Mouse (Mus musculus) G1E (cell line): ENCODE data around the gene 5830473C10Rik. TPM values are rescaled to one million over a fixed set of nuclear protein-coding genes. Genes with fewer than 3 reads are reported as not detected.
A peak's percentile ranks its signal among the peaks of the same experiment; 100 is the strongest.

Source experiments
- ATAC-seq: 2 replicates; pipeline ENCODE4 v1.8.0; 2016; ENCODE audit warnings: mild to moderate bottlenecking; ENCODE audit not compliant: insufficient number of reproducible peaks, poor library complexity, low FRiP score, severe bottlenecking; ENCODE audit errors: extremely low read depth
- DNase-seq: peaks from one replicate; pipeline ENCODE4 v3.0.0; 2012; ENCODE audit warnings: low spot score
- H3K27me3 ChIP-seq: 2 replicates; pipeline ENCODE4 v1.6.1; 2012; ENCODE audit warnings: mild to moderate bottlenecking, low read length, inconsistent platforms; ENCODE audit not compliant: insufficient read depth
- H3K36me3 ChIP-seq: replicated peaks from 2 replicates; pipeline ENCODE3; 2012; ENCODE audit warnings: mild to moderate bottlenecking, inconsistent platforms
- H3K4me1 ChIP-seq: 2 replicates; pipeline ENCODE4 v1.6.1; 2012; ENCODE audit warnings: low read depth, low read length, inconsistent platforms, mixed read lengths; ENCODE audit not compliant: insufficient read depth
- H3K4me3 ChIP-seq: 2 replicates; pipeline ENCODE4 v1.5.1; 2012; ENCODE audit warnings: low read depth, mild to moderate bottlenecking, inconsistent platforms, low read length, moderate library complexity, mixed read lengths
- H3K9me3 ChIP-seq: replicated peaks from 2 replicates; pipeline ENCODE4 v1.6.1; 2012; ENCODE audit warnings: inconsistent platforms
- CTCF ChIP-seq: IDR thresholded peaks from 2 replicates; pipeline ENCODE4 v1.5.1; 2012; ENCODE audit warnings: low read depth, low read length, inconsistent platforms, mixed read lengths
- GATA1 ChIP-seq: IDR thresholded peaks from 2 replicates; pipeline ENCODE4 v1.6.1; 2012; ENCODE audit warnings: borderline replicate concordance, low read length, inconsistent platforms, mixed read lengths
- GATA2 ChIP-seq: IDR thresholded peaks from 2 replicates; pipeline ENCODE4 v1.6.1; 2012; ENCODE audit warnings: low read depth, low read length, inconsistent platforms, borderline replicate concordance
- POLR2AphosphoS5 ChIP-seq: IDR thresholded peaks from 2 replicates; pipeline ENCODE4 v1.6.1; 2012; ENCODE audit warnings: low read depth, low read length, inconsistent platforms; ENCODE audit not compliant: insufficient replicate concordance
- TAL1 ChIP-seq: conservative IDR thresholded peaks from 2 replicates; pipeline ENCODE4 v1.6.1; 2012; ENCODE audit warnings: low read depth, low read length, inconsistent platforms, mixed read lengths
- polyA plus RNA-seq: library from polyadenylated mRNA; stranded (reverse); fragments of >175 nt; gene quantifications from 2 replicates; pipeline ENCODE4 v1.2.3, GENCODE M21; 2012
- total RNA-seq, 2 experiments: library from RNA; stranded (forward) in 1 of 2; stranded (reverse) in 1 of 2; fragments of 200-1000 nt in 1 of 2; fragments of >200 nt in 1 of 2; fragmentation: Nextera tagmentation in 1 of 2; gene quantifications; 2 replicates each; pipeline ENCODE4 v1.2.3; 2014 to 2017

The 5830473C10Rik gene
- total and polyA plus RNA-seq, 3 experiments: not detected

DNA sequence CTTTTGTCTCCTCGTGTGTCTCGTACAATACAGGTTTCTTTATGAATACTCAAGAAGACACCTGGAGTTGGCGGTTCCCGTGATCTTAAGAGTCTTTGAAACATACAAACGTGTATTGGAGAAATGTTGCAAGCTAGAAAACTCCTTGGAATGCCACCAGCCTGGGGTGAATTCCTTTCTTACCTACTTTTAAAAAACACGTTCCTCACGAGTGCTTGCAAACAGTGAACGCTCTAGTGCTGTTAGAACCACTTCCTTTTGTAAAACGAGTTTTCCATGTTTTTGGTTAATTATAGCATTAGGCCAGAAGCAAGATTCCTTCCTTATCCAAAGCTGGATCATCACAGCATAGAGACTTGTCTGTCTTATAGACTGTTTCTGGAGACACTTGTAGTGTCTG is 18.6 kb downstream of the 5830473C10Rik start:
- no peak overlapping the region for H3K4me3 ChIP-seq
- H3K27me3 ChIP-seq: no peaks in the 10 kb centered on the region
- H3K36me3 ChIP-seq: no peaks in the 10 kb centered on the region
- no peak for TF ChIP-seq POLR2AphosphoS5
- TF ChIP-seq GATA1: no peak
- no peak for TF ChIP-seq CTCF
- TF ChIP-seq TAL1: no peak
- no peak for TF ChIP-seq GATA2
- H3K9me3 ChIP-seq: no peaks in the 10 kb centered on the region
- DNase-seq: no peak
- no peak for ATAC-seq
- no peaks in the 10 kb centered on the region for H3K4me1 ChIP-seq

DNA sequence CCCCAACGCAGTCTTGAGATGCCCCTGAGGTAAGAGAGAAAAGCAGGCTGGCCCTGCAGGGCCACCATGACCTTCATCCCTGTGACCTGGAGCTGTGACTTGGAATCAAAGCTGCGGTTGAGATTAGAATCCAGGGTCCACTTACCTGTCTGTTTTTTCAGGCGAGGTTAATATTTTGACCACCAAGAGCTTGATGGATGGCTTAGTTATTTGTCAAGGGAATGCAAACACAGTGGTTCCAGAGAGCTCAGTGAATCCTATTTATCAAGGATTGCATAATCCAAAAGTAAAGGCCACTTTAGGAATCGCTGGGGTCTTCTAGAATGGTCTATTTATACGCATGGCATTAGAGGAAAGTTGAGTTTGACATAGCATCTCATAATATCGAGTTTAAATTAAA is 21.3 kb downstream of the 5830473C10Rik start:
- TF ChIP-seq CTCF: no peak
- TF ChIP-seq TAL1: no peak
- TF ChIP-seq GATA2: no peak
- no peak for TF ChIP-seq POLR2AphosphoS5
- TF ChIP-seq GATA1: no peak
- DNase-seq: no peak
- no peaks in the 10 kb centered on the region for H3K36me3 ChIP-seq
- H3K9me3 ChIP-seq: no peaks in the 10 kb centered on the region
- no peak for ATAC-seq
- no peaks in the 10 kb centered on the region for H3K27me3 ChIP-seq
- H3K4me3 ChIP-seq: no peak overlapping the region
- no peaks in the 10 kb centered on the region for H3K4me1 ChIP-seq

DNA sequence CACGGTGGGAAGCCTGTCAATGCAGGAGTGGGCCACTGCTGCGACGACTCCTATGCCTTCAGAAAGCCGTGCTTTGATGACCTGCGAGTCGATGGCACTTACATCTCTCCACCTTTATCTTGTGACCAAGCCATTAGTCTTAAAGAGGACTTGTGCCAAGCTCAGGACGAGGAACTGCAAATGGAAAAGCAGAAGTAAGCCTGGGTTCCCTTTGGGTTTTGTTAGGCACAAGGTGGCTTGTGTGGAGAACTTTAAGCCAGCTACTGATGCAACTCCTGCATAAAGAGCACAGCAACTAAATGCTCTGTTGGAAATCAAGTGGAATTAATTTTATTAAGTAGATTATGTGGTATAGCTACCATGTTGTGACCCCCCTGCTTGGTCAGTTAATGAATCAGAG is 23.9 kb downstream of the 5830473C10Rik start:
- 0 out of 2 replicates have a peak, but pooled peaks cover 3% of the 10 kb centered on the region for H3K4me1 ChIP-seq

DNA sequence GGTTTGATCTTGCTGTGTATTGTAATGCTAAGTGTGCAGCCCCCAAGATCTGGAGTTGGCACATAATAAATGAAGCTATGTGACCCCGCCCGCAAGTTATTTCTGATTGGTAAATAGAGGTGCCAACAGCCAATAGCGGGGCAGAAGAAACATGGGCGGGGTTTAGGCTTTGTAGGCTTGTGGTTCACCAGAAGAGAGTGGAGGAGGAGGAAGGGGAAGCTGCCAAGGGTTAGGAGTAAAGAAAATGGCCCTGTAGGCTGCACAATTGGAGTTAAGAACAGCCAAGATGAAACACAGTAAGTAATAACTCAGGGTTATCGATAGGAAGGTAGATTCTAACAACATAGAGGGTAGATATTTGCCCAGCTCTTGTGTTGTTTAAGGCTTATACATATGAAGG is 25.6 kb downstream of the 5830473C10Rik start:
- DNase-seq (no peak), ATAC-seq (no peak)
- no peaks in the 10 kb centered on the region for H3K36me3 ChIP-seq
- 0 out of 2 replicates have a peak, but pooled peaks cover 2% of the 10 kb centered on the region for H3K9me3 ChIP-seq
- H3K27me3 ChIP-seq: no peaks in the 10 kb centered on the region
- TF ChIP-seq CTCF: no peak
- no peak for TF ChIP-seq TAL1
- TF ChIP-seq GATA2: no peak
- TF ChIP-seq GATA1: no peak
- no peak for TF ChIP-seq POLR2AphosphoS5
- no peak overlapping the region for H3K4me3 ChIP-seq
- H3K4me1 ChIP-seq: 0 out of 2 replicates have a peak, but pooled peaks cover 3% of the 10 kb centered on the region

More for the DNA sequence above, 23.9 kb downstream of the 5830473C10Rik start:
- TF ChIP-seq GATA1: no peak
- TF ChIP-seq CTCF: no peak
- no peak for TF ChIP-seq POLR2AphosphoS5
- TF ChIP-seq GATA2: no peak
- TF ChIP-seq TAL1: no peak
- ATAC-seq (no peak), DNase-seq (no peak)
- Histone ChIP-seq H3K4me3 (no peak overlapping the region), H3K36me3 (no peaks in the 10 kb centered on the region), H3K27me3 (no peaks in the 10 kb centered on the region), H3K9me3 (0 out of 2 replicates have a peak, but pooled peaks cover 2% of the 10 kb centered on the region)

DNA sequence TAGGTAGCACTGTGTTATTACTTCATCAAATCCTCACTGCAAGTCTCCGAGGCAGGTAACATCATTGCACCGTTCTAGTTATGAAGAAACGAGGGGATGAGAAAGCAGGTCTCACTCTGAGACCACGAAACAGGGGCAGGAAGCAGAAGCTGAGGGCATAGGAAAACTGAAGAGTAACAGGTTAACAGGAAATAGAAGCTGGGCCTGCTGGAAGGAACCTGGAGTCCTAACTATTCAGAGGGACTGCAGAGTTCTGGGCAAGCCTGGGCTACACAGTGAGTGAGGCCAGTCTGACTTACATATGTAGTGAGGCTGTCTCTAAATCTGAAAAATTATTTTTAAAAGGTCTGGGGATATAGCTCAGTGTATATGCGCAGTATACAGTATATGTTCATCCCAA is 27.2 kb downstream of the 5830473C10Rik start:
- DNase-seq (no peak), ATAC-seq (no peak)

DNA sequence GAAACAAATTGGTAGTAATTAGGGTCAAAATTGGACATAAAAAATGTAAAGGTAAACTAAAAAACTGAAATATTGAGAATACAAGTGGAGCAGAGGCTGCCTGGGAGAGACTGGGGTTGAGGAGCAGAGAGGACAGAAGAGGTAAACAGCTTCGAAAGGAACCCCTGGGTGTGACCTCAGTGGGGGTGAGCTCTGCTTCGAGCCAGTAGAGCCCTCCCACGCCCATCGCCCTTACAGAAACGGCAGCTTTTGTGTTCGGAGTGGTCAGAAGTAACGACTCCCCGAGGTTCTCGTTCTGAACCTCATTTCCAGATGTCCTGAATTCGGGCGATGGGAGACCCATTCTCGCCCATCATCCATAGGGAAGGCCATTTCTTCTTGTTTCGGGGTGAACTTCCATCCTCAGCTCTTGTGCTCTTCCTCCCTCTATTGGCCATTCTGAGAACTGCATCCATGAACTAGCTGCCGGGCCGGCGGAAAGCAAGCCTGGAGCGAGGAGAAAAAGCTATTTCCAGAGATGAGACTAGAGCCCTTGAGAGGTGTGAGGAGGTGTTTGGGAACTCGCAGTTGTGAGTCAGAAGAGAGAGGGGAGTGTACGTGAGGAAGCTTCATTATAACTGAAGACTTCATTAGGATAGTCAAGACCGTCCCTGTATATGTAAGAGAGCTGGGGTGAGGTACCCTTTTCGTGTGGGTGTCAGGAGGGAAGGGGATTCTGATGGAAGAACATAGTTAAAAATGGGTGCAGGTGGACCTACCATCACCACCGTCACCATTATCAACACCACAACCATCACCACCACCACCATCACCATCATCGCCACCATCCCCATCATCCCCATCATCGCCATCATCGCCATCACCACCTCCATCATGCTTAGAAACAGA is 28.0 kb downstream of the 5830473C10Rik start:
- TF ChIP-seq CTCF: peak; percentile 26; the same call in 1 of the 2 replicates
- no peak for TF ChIP-seq TAL1
- TF ChIP-seq POLR2AphosphoS5: no peak
- DNase-seq (peak; percentile 29), ATAC-seq (no peak)

More for the DNA sequence above, 27.2 kb downstream of the 5830473C10Rik start:
- TF ChIP-seq GATA1 (no peak), TAL1 (no peak), CTCF (no peak), POLR2AphosphoS5 (no peak), GATA2 (no peak)
- no peaks in the 10 kb centered on the region for H3K36me3 ChIP-seq
- H3K9me3 ChIP-seq: 0 out of 2 replicates have a peak, but pooled peaks cover 2% of the 10 kb centered on the region
- no peak overlapping the region for H3K4me3 ChIP-seq
- no peaks in the 10 kb centered on the region for H3K27me3 ChIP-seq
- H3K4me1 ChIP-seq: 0 out of 2 replicates have a peak, but pooled peaks cover 3% of the 10 kb centered on the region

More for the DNA sequence above, 28.0 kb downstream of the 5830473C10Rik start:
- Histone ChIP-seq H3K9me3 (0 out of 2 replicates have a peak, but pooled peaks cover 2% of the 10 kb centered on the region), H3K4me1 (0 out of 2 replicates have a peak, but pooled peaks cover 3% of the 10 kb centered on the region), H3K4me3 (no peak overlapping the region), H3K27me3 (no peaks in the 10 kb centered on the region), H3K36me3 (no peaks in the 10 kb centered on the region)
